Mouse (Mus musculus): ENCODE data around the gene Foxn1. TPM values are rescaled to one million over a fixed set of nuclear protein-coding genes. Genes with fewer than 3 reads are reported as not detected.

The Foxn1 gene
- not detected for total RNA-seq (2023)

GRCm38 (mm10) chr11:78386508-78387043 is at the start of gene Foxn1:
TSS of gene Foxn1 (minus strand) at chr11:78386558.

GRCm38 (mm10) chr11:78422055-78422819 is 35.9 kb upstream of the Foxn1 start, which contains the start of gene Slc13a2:
TSS of gene Slc13a2 (minus strand) at chr11:78422217.

GRCm38 (mm10) chr11:78343381-78344327 is 42.7 kb downstream of the Foxn1 start, which contains the start of gene Unc119:
TSS of gene Unc119 (plus strand) at chr11:78343482.

GRCm38 (mm10) chr11:78327634-78328511 is 58.5 kb downstream of the Foxn1 start, which contains the start of gene Pigs:
TSS of gene Pigs (plus strand) at chr11:78328415.

GRCm38 (mm10) chr11:78322860-78323259 is 63.5 kb downstream of the Foxn1 start, which contains the start of gene Aldoc:
TSS of gene Aldoc (plus strand) at chr11:78322968.

Other genes starting within 250 kb of the Foxn1 start
- gene Traf4, start 221.0 kb downstream of the Foxn1 start, total RNA-seq (2023) = 31.2 TPM
- 8.1 TPM for gene Nek8, start 209.9 kb downstream of the Foxn1 start, total RNA-seq (2023)
- 3.4 TPM for gene Tlcd1, start 209.8 kb downstream of the Foxn1 start, total RNA-seq (2023)
- gene Rpl23a, start 203.0 kb downstream of the Foxn1 start, total RNA-seq (2023) = 3,868 TPM
- gene Rab34, start 198.1 kb downstream of the Foxn1 start, total RNA-seq (2023) = not detected
- gene Proca1, start 193.2 kb downstream of the Foxn1 start, total RNA-seq (2023) = not detected
- 55.7 TPM for gene Sdf2, start 140.8 kb downstream of the Foxn1 start, total RNA-seq (2023)
- gene Supt6, start 140.6 kb downstream of the Foxn1 start, total RNA-seq (2023) = 83.6 TPM
- gene 2610507B11Rik, start 124.8 kb downstream of the Foxn1 start, total RNA-seq (2023) = 114 TPM
- 3.3 TPM for gene BC030499, start 95.7 kb downstream of the Foxn1 start, total RNA-seq (2023)
- 5.6 TPM for gene Spag5, start 85.0 kb downstream of the Foxn1 start, total RNA-seq (2023)
- 25.8 TPM for gene Aldoc, start 63.6 kb downstream of the Foxn1 start, total RNA-seq (2023)
- gene Pigs, start 58.1 kb downstream of the Foxn1 start, total RNA-seq (2023) = 44.6 TPM
- gene Unc119, start 43.1 kb downstream of the Foxn1 start, total RNA-seq (2023) = 10.9 TPM
- gene Slc13a2, start 35.7 kb upstream of the Foxn1 start, total RNA-seq (2023) = not detected
- 1.0 TPM for gene Slc46a1, start 79.1 kb upstream of the Foxn1 start, total RNA-seq (2023)
- gene Sarm1, start 111.2 kb upstream of the Foxn1 start, total RNA-seq (2023) = 2.6 TPM
- not detected for gene Vtn, start 112.5 kb upstream of the Foxn1 start, total RNA-seq (2023)
- gene Sebox, start 116.9 kb upstream of the Foxn1 start, total RNA-seq (2023) = not detected
- 22.2 TPM for gene Tmem199, start 125.6 kb upstream of the Foxn1 start, total RNA-seq (2023)
- 31.3 TPM for gene Poldip2, start 125.6 kb upstream of the Foxn1 start, total RNA-seq (2023)
- gene Tnfaip1, start 149.8 kb upstream of the Foxn1 start, total RNA-seq (2023) = 12.4 TPM
- gene Ift20, start 149.8 kb upstream of the Foxn1 start, total RNA-seq (2023) = 30.7 TPM
- gene Tmem97, start 164.2 kb upstream of the Foxn1 start, total RNA-seq (2023) = 9.2 TPM

All from CD8-positive naive resting alpha-beta T cell, adult 57 days (primary cell).